Mouse (Mus musculus): ENCODE data around the gene Ptbp1. TPM values are rescaled to one million over a fixed set of nuclear protein-coding genes. Genes with fewer than 3 reads are reported as not detected.

The Ptbp1 gene
- total and polyA plus RNA-seq, 2 experiments from 2014 or later: 53.7 to 97.3 TPM

DNA sequence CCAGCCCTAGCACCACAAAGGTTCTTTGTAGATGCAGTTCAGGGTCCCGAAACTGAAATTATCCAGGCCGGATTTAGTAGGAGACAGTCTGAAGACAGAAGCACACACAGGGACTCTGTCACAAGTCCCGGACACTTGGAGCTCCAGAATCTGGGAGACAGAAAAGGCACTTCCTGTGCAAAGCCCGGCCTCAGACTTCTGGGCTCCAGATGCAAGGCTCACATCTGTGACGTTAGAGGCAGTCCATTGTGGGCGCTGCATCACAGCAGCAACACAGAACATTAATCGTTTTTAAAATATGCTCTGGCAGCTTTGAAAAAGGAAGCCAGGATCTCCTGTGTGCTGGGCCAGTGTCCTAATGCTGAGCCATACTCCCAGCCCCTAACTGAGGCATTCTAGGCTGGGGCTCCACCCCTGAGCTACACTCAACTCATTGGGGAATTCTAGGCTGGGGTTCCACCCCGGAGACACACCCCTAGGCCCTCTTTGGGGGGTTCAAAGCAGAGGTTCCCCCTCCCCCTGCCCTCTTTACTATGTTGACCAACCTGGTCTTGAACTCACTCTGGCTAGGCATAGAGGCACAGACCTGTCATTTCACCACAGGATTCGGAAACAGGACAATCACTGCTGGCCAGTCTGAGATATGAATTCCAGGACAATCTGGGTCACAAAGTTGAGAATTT, 2.0 kb upstream of the Ptbp1 start:
- H3K9me3 ChIP-seq (ENCODE audit: low read length): no peaks in the 10 kb centered on the region
- H3K4me2 ChIP-seq (ENCODE audit: low read depth): peak overlapping the region; percentile 56
- peak overlapping the region; percentile 34; the same call in 1 of the 2 replicates for H3K4me3 ChIP-seq (ENCODE audit: low read depth, low read length)
- 49% methylated on average over 9 of the region's 9 CpGs for WGBS
- TF ChIP-seq CTCF (IDR thresholded peaks at IDR 0.05; ENCODE audit: low read depth): no peak
- no peaks in the 10 kb centered on the region for H3K27me3 ChIP-seq (ENCODE audit: insufficient read depth, low read length)
- DNase-seq (no peak), ATAC-seq (no peak)
- peaks cover 28% of the 10 kb centered on the region for H3K4me1 ChIP-seq (ENCODE audit: insufficient read depth)
- peak overlapping the region; percentile 98 for H3K27ac ChIP-seq (ENCODE audit: low read depth, low read length)
- peaks cover 4% of the 10 kb centered on the region; the same call in 1 of the 2 replicates for H3K36me3 ChIP-seq (ENCODE audit: insufficient read depth)
- H3K9ac ChIP-seq: no peak overlapping the region

DNA sequence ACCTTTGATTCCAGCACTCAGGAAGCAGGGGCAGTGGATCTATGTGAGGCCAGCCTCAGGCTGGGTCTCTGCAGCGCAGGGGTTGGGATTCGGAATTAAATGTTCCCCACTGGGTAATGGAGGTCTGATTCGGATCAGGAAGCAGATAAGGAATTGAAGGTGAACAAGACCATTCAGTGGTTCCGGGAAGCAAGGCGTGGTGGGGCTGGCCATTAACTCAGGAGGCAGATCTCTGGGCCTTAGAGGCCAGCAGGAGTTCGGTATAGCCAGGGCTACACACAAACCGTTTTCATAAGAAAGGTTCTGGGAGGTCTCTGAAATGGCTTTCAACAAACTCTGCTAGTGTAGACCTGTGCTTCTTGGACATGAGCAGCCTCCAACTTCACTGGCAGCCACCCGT, 1.4 kb upstream of the Ptbp1 start:
- peak overlapping the region; percentile 69 for H3K9ac ChIP-seq
- peaks cover 5% of the 10 kb centered on the region; the same call in 1 of the 2 replicates for H3K36me3 ChIP-seq (ENCODE audit: insufficient read depth)
- ATAC-seq: no peak
- peaks cover 33% of the 10 kb centered on the region for H3K4me1 ChIP-seq (ENCODE audit: insufficient read depth)
- H3K27ac ChIP-seq (ENCODE audit: low read depth, low read length): peak overlapping the region; percentile 98
- H3K4me2 ChIP-seq (ENCODE audit: low read depth): peak overlapping the region; percentile 56
- no peaks in the 10 kb centered on the region for H3K27me3 ChIP-seq (ENCODE audit: insufficient read depth, low read length)
- no peak for TF ChIP-seq CTCF (IDR thresholded peaks at IDR 0.05; ENCODE audit: low read depth)
- 15% methylated on average over 8 of the region's 8 CpGs for WGBS
- DNase-seq: no peak
- peak overlapping the region; percentile 34 for H3K4me3 ChIP-seq (ENCODE audit: low read depth, low read length)
- no peaks in the 10 kb centered on the region for H3K9me3 ChIP-seq (ENCODE audit: low read length)

DNA sequence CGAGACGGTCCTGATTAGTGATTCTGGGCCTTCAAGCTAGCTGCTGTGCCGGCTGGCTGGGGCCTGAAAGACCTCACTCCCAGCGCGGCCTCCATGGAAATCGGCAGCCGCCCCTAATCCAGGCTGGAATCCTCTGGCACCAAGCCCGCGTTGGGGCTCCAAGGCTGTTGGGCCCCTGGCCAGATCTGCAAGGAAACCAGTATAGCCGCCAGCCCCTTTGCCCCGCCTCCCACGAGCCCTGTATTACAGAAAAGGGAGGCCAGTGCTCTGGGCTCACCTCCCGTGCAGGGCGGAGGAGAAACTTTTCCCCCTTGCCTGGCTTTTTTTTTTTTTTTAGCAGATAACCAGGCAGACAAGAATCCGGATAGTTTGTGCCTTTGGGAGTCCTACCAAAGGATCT, 835 bp upstream of the Ptbp1 start:
- 1% methylated on average over 15 of the region's 15 CpGs for WGBS
- Histone ChIP-seq H3K27ac (ENCODE audit: low read depth, low read length) (peak overlapping the region; percentile 98), H3K36me3 (ENCODE audit: insufficient read depth) (peaks cover 5% of the 10 kb centered on the region; the same call in 1 of the 2 replicates), H3K4me3 (ENCODE audit: low read depth, low read length) (peak overlapping the region; percentile 34), H3K27me3 (ENCODE audit: insufficient read depth, low read length) (no peaks in the 10 kb centered on the region), H3K9me3 (ENCODE audit: low read length) (no peaks in the 10 kb centered on the region), H3K4me2 (ENCODE audit: low read depth) (peak overlapping the region; percentile 56), H3K9ac (peak overlapping the region; percentile 69), H3K4me1 (ENCODE audit: insufficient read depth) (peaks cover 38% of the 10 kb centered on the region)
- ATAC-seq: peak; percentile 3
- no peak for TF ChIP-seq CTCF (IDR thresholded peaks at IDR 0.05; ENCODE audit: low read depth)
- peak; percentile 93 for DNase-seq

DNA sequence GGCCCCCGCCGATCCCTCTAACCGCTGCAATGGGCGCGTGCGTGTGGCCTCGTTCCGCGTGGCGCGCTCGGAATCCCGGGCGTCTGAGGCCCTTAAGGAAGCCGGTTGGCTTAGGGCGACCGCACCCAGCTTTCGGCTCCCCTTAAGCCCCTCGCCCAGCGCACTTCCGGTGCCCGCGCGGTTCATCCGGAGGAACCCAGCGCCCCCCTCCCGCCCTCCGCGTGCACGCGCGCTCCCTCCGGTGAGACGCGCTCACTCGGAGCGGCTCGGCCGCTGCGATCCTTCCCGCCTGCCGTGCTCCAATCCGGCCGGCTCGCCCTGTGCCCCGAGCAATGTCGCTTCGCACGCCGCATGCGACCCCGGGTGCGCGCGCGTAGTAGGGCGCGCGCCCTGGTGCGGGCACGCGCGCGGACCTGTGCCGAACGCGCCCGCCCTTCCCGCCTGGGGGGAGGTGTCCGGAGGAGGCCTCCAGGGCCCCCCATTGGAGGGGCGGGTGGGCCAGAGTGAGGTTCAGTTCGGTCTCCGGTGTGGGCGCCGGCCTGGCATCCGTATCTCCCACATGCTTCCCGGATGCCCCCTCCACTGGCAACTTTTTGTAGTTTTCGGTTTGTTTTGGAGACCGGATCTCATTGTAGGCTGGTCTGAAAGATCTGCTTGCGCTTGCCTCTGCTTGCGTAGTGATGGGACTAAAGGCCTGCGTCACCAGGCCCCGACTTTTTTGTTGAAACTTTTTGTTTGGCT, 744 bp downstream of the Ptbp1 start:
- no peak; the same call in 1 of the 2 replicates for TF ChIP-seq CTCF (IDR thresholded peaks at IDR 0.05; ENCODE audit: low read depth)
- Histone ChIP-seq H3K9ac (peak overlapping the region; percentile 99), H3K36me3 (ENCODE audit: insufficient read depth) (peaks cover 17% of the 10 kb centered on the region), H3K4me1 (ENCODE audit: insufficient read depth) (peaks cover 42% of the 10 kb centered on the region), H3K9me3 (ENCODE audit: low read length) (no peaks in the 10 kb centered on the region), H3K4me2 (ENCODE audit: low read depth) (peak overlapping the region; percentile 82), H3K4me3 (ENCODE audit: low read depth, low read length) (peak overlapping the region; percentile 89), H3K27ac (ENCODE audit: low read depth, low read length) (peak overlapping the region; percentile 98), H3K27me3 (ENCODE audit: insufficient read depth, low read length) (no peaks in the 10 kb centered on the region)
- peak; percentile 26 for ATAC-seq
- peak; percentile 78 for DNase-seq
- WGBS: 2% methylated on average over 80 of the region's 83 CpGs

DNA sequence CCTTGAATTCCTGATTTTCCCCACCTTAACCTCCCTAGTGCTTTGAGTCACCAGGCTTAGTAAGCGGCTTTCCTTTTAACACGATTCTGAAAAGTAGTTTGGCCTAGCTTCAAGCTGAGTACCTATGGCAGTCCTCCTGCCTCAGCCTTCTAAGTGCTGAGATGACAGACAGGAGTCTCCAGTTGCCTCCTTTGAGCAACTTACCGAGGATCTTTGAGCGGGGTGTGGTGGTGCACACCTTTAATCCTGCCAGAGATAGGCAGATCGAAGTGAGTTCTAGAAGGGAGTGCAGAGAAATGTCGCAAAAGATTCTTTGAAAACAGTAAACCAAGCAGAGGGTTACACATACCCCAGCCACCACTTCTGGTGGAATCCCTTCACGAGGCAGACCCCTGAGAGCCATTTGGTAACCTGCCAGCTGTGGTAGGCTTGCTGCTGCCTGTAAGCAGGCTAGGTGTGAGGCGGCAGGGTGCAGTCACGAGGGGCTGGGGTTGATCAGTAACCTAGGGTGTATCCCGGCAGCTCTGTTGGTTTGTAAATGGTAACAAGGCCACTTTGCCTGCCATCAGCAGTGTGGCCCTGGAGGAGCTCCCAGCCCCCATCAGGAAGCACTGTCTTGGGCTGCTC, 1.4 kb downstream of the Ptbp1 start:
- H3K4me2 ChIP-seq (ENCODE audit: low read depth): peak overlapping the region; percentile 82
- peak overlapping the region; percentile 89 for H3K4me3 ChIP-seq (ENCODE audit: low read depth, low read length)
- H3K27ac ChIP-seq (ENCODE audit: low read depth, low read length): peak overlapping the region; percentile 98
- 4% methylated on average over 10 of the region's 10 CpGs for WGBS
- H3K9ac ChIP-seq: peak overlapping the region; percentile 99
- H3K27me3 ChIP-seq (ENCODE audit: insufficient read depth, low read length): no peaks in the 10 kb centered on the region
- H3K36me3 ChIP-seq (ENCODE audit: insufficient read depth): peaks cover 24% of the 10 kb centered on the region
- no peak for TF ChIP-seq CTCF (IDR thresholded peaks at IDR 0.05; ENCODE audit: low read depth)
- ATAC-seq: no peak
- no peak for DNase-seq
- peaks cover 42% of the 10 kb centered on the region for H3K4me1 ChIP-seq (ENCODE audit: insufficient read depth)
- no peaks in the 10 kb centered on the region for H3K9me3 ChIP-seq (ENCODE audit: low read length)

DNA sequence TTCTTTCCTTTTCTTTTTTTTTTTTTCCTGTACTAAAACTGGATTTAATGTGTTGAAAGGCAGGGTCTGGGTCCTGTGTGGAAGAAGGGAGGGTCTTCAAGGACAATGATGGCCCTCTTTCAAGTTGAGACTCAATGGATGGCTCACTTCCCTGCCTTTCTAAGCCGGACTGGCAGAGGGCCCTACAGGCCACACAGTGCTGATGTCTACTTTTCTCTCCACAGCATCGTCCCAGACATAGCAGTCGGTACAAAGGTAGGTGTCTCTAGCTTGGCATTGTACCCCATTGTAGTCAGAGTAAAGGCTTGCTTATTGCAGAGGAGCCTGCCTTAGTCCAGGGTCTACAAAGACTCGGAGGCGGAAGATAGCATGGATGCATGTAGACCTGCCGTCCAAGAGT, 2.1 kb downstream of the Ptbp1 start:
- ATAC-seq (no peak), DNase-seq (no peak)
- Histone ChIP-seq H3K36me3 (ENCODE audit: insufficient read depth) (peaks cover 30% of the 10 kb centered on the region), H3K9me3 (ENCODE audit: low read length) (no peaks in the 10 kb centered on the region), H3K4me2 (ENCODE audit: low read depth) (peak overlapping the region; percentile 82), H3K4me1 (ENCODE audit: insufficient read depth) (peaks cover 42% of the 10 kb centered on the region), H3K9ac (peak overlapping the region; percentile 99), H3K4me3 (ENCODE audit: low read depth, low read length) (peak overlapping the region; percentile 89), H3K27me3 (ENCODE audit: insufficient read depth, low read length) (no peaks in the 10 kb centered on the region), H3K27ac (ENCODE audit: low read depth, low read length) (0 out of 2 replicates have a peak overlapping the region, but pooled peaks have one; percentile 1)
- TF ChIP-seq CTCF (IDR thresholded peaks at IDR 0.05; ENCODE audit: low read depth): no peak
- 21% methylated on average over 6 of the region's 6 CpGs for WGBS
